Mouse (Mus musculus) cerebellum, adult 2 months (tissue): ENCODE measurements around the gene Shisa7.

ENCODE experiments used
- CTCF ChIP-seq: fragments of 200-500 bp; IDR thresholded peaks from 2 replicates; pipeline ENCODE4 v1.5.1; 2011; ENCODE audit warnings: low read depth, mild to moderate bottlenecking, control low read depth, low read length, moderate library complexity, borderline replicate concordance; ENCODE audit not compliant: insufficient read depth
- POLR2A ChIP-seq: fragments of 200-500 bp; IDR thresholded peaks from 2 replicates; pipeline ENCODE4 v1.6.1; 2011; ENCODE audit warnings: low read length, control low read depth, borderline replicate concordance; ENCODE audit not compliant: insufficient read depth

- no peak for TF ChIP-seq POLR2A
- no peak for TF ChIP-seq CTCF
Measured at GRCm38 (mm10) chr7:4793674-4794073, 50.8 kb downstream of the Shisa7 start.
